Mouse (Mus musculus) 416B (cell line): Measurements from ENCODE around the gene Adal.
"Not testable (repeated sequence)": the region's sequence is repeated elsewhere in the genome, so short reads cannot be mapped to it uniquely, and the experiment has no call there.

Source experiments
- DNase-seq: peaks from one replicate; pipeline ENCODE4 v3.0.0; 2011; ENCODE audit warnings: low read depth

The Adal gene

DNA sequence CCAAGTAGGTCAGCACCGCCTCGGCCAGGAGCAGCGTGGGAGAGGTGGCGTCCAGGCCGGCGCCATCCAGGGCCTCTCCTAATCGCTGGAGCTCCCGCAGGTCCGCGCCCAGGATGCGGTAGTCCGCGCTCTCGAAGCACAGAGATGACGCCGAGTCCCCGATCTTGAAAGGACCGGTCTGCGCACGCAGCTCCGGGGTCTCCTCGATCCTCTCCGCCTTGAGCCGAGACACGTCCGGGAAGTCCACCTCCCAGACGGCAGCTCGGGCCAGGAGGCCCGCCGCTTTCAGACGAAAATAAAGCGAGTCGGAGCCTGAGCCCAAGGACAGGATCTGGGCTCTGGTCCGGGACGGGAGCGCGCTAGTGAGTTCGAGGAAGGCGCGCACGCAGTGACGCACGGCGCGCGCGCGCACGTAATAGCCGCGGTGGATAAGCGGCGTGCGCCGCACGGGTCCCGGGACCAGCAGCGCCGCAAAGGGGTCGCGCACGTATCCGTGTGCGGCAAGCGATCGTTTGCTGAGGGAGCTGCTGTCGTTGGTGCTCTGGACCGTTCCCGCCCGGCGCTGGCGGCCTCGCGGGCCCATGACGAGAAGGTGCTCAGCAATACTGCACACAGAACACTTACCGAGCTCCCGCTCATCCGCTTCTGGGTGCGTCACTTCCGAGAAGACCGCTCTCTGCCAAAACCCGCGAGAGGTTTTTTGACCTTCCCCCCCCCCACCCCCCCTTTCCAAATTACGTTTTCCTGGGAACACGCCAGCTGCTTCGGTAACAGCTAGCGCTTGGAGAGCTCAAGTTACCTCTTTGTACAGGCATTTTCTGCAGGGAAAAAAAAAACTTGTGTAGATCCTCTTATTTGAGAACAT, at the start of gene Adal, which contains the start of gene Lcmt2:
Gene Adal, plus strand, starts transcription at position 411 of the 865 bp plus-strand sequence.
Gene Lcmt2, minus strand, starts transcription at position 636 of the 865 bp plus-strand sequence.
- DNase-seq: peak; percentile 95

GRCm38 (mm10) chr2:121102051-121102450, 38.2 kb upstream of the Adal start:
- peak; percentile 88 for DNase-seq

DNA sequence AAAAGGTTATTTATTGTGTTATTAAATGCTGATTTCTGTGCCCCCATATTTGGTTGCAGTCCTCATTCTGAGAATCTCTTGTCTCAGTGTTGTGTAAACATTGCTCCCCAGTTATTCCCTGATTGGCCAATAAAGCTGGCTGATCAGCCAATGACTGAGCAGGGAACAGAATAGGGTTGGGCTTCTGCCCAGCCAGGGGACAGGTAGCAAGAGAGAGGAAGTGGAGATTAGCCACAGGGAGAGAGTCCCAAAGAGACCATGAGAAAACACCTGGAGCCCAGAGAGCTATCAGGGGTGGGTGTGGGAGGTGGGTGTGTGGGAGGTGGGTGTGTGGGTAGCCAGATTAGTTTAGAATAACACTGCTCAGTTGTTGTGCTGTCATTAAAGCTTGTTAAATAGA, 34.3 kb upstream of the Adal start:
- no peak for DNase-seq

DNA sequence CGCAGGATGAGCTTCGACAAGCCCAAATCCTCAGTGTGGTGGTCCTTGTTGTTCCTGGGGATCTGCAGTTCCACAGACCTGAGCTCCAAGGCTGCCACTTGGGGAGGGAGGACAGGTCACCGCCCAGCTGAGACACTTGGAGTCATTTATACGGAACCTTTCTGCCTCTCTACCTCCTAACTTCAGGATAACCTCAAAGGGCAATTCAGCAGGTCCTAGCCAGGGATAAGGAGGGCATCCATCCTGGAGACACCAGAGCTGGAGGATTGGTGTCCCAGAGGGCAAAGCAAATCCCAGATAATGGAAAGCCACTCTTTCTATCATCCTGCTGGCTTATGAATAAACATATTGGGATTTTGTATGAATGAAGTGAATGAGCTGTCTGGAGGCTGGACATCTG, 30.5 kb upstream of the Adal start, which contains the start of gene Tgm7:
Gene Tgm7, minus strand, starts transcription at position 101 of the 400 bp plus-strand sequence.
- no peak for DNase-seq

- no peak for DNase-seq
Measured at GRCm38 (mm10) chr2:121115418-121115817, 24.8 kb upstream of the Adal start.

- DNase-seq: no peak
Measured at GRCm38 (mm10) chr2:121119260-121119659, 21.0 kb upstream of the Adal start.

DNA sequence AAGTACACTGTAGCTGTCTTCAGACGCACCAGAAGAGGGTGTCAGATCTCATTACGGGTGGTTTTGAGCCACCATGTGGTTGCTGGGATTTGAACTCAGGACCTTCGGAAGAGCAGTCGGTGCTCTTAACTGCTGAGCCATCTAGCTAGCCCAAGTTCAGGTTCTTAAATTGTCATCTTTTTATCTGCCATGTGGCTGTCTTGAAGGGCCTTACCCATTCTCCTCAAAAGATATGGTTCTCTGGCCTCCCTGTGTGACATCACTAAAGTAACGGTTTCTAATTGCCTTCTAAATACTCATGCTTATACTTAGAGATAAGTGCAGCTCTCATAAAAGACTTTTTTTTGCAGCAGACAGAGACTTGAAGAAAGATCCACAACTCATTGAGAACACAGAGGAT, 13.9 kb upstream of the Adal start:
- DNase-seq: not testable (repeated sequence)

- DNase-seq: no peak
Measured at GRCm38 (mm10) chr2:121127536-121127935, 12.7 kb upstream of the Adal start.

DNA sequence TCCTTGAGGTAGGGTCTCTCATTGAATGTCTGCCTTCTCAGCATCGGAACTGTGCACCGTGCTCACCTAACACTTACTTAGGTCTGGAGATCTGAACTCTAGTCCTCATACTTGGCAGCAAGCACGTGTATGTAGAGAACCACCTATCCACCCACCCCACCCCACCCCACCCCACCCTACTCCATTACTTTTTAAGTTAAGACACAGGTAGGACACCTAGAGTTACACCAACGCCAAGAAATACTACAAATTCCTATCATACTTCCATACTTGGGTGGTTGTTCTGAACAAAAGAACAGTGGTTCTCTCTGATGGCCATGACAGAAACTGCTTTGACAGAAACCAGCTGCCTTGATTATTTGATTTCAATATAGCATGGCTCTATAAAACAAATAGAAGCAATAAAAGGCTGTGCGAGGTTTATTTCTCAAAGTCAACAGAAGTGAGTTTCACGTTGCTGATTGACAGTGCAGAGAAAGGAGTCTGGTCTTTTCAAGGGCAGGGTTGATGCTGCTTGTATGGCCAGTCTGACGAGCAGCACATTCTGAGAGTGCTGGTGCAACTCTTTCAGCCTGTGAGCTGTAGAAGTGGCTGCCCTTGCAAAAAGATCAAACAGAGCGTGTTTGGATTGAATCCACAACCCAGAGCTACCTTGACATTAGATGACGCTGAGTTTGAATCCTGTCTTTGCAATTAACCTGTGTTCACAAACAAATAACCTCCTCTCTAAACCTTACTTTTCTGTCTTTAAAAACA, 11.2 kb upstream of the Adal start:
- DNase-seq: no peak

- DNase-seq: no peak
Measured at GRCm38 (mm10) chr2:121132822-121133221, 7.4 kb upstream of the Adal start.

GRCm38 (mm10) chr2:121137371-121137770, 2.9 kb upstream of the Adal start:
- peak; percentile 70 for DNase-seq

- peak; percentile 61 for DNase-seq
Measured at GRCm38 (mm10) chr2:121139266-121140017, 786 bp upstream of the Adal start.

DNA sequence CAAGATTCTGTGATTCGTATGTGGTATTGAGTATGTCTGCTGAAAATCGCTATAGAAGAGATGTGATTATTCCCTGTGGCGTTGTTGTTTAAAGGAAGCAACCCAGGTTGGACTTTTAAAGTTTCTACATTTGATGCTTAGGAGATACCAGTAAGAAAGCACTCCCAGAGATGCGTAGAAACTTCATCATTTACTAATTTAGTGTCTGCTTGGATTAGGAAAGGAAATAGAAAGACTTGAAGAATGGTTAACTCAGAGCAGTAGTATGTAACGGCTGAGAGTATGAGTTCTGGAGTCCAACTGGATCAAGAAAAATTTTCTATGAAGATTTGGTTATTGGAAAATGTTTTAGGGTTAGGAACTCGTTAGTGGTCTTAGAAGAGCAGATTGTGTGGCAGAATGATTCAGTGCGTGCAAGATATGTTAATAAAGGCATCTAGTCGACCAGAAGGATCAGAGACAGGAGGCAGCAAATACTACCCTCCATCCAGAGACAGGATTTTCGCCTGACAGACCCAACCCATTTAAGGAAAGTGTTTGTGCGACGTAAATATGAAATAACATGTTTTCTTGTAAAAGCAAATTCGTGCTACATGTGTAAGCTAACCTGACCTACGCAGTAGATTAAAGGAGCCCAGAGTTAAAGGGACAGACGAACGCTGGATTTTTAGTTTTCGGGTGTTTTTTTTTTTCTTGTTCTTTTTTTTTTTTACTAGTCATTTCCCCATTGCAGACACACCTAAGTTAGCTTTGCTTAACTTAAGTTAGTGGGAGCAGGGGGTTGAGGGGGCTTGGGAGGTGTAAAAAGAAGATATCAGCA, 1.2 kb downstream of the Adal start:
- peak; percentile 40 for DNase-seq

DNA sequence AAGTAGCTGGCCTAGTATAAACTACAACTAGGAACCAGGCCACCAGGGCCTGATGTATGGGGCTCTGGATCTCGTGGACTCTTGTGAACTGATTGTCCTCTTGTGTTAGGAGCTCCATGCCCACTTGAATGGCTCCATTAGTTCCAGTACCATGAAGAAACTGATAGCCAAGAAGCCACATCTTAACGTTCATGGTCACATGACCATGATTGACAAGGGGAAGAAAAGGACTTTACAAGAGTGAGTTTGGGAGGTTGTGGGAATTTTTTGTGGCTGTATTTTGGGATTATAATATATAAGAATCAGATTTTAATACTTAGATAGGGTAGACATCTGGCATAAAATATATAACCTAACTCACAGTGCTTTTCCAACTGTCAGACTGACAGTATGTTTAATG, 2.2 kb downstream of the Adal start:
- peak; percentile 10 for DNase-seq

- DNase-seq: no peak
Measured at GRCm38 (mm10) chr2:121149679-121150078, 9.5 kb downstream of the Adal start.

DNA sequence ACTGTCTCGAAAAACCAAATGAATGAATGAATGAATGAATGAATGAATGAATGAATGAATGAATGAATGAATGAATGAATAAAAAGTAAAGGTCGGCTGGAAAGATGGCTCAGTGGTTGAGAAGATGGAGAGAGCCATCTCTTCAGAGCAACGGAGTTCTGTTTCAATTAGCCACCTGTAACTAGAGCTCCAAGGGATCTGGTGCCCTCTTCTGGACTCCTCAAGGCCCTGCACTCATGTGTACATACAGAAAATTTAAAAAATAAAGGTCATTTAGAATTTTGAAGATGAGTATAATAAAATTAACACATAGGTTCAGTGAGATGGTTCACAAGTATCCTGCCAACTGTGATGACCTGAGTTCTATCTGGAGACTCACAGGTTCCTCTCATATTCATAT, 12.9 kb downstream of the Adal start:
- peak; percentile 63 for DNase-seq

GRCm38 (mm10) chr2:121169173-121169572, 28.9 kb downstream of the Adal start:
- DNase-seq: no peak

DNA sequence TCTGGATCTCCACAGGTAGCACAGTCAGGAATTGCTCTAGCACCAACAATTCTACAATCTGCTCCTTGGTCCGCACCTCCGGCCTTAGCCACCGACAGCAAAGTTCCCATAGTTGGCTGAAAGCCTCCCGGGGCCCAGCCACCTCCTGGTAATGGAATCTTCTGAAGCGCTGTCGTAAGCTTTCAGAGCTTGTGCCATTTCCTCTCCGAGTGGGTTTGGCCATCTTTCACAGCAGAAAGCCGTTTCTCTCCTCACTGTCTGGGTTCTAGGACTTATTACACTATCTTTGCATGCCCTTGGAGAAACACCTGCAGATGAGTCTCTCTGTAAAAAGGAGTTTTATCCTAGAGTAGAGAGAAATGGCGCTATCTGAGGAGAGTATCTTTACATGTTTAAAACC, 29.7 kb downstream of the Adal start:
- DNase-seq: peak; percentile 60

DNA sequence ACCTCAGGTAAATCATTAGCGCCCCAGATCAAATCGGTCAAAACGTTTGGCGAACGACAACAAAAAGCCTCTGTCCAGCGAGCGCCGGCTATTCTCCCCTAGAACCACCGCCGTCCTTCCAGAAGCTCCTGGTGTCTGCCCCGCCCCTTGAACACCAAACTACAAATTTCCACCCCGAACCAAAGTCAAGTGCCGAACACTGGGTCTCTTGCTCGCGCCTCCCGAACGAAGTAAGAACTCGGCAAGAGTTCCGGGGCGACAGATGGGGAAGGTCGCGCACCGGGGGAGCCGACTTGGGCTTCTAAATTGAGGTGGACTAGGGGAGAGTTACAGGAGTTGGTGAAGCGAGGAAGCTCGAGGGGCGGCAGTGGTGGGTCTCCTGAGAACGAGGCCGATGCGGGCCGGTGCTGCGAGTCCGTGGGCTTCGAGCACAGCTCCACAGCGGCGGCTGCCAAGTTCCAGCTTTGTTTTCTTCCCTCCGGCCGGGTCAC, 30.3 kb downstream of the Adal start, which contains the start of gene Tubgcp4:
Gene Tubgcp4, plus strand, starts transcription at position 174 of the 491 bp plus-strand sequence.
- DNase-seq: peak; percentile 70

DNA sequence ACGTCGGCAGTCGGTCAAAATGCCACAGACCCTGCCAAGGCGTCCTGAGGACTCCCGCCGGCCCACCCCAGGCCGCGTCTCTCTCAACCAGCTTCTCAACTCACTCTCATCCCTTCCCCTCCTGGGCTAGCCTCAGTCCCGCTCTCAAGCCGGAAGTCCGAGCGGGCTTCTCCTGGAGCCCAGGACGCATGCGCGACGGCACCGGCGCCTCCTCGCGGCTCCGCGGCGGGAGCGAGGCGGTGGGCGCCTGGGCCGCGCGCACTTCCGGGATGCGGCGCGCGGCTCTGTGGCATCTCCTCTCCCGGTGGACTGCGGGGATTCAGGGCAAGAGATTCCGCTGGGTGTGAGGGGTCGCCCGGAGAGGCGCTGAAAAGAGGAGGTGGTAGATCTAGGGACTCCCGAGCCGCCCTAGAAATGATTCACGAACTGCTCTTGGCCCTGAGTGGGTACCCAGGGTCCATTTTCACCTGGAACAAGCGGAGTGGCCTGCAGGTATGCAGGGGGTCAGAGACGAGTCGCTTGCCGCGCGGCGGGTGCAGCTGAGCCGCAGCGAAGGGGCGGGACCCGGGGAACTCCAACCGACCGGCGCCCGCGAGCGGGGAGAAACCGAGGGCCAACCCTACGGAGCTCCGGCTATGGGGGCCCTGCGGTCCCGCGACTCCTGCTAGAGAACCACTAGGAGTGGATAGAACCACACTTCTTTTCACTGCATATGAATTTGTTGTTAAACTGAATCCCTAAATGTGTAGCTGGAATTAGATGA, 30.9 kb downstream of the Adal start, which contains the start of gene Zscan29:
Gene Zscan29, minus strand, starts transcription at position 146 of the 763 bp plus-strand sequence.
- DNase-seq: peak; percentile 88
